Mouse (Mus musculus) ES-CJ7 (cell line): Measurements from ENCODE around the gene Iba57.
"Not testable (repeated sequence)": the region's sequence is repeated elsewhere in the genome, so short reads cannot be mapped to it uniquely, and the experiment has no call there.

Experiments used
- DNase-seq: peaks from one replicate; pipeline ENCODE4 v3.0.0; 2011; ENCODE audit warnings: low read depth, low spot score

Iba57 gene

GRCm38 (mm10) chr11:59163255-59164236, at the start of gene Iba57:
TSS of gene Iba57 (minus strand) at chr11:59163739.
- DNase-seq: peak; percentile 100

GRCm38 (mm10) chr11:59212892-59213494, 49.5 kb upstream of the Iba57 start:
- no peak for DNase-seq

GRCm38 (mm10) chr11:59212320-59212719, 48.8 kb upstream of the Iba57 start:
- DNase-seq: not testable (repeated sequence)

- not testable (repeated sequence) for DNase-seq
These were observed 48.0 kb upstream of the Iba57 start for GRCm38 (mm10) chr11:59211561-59211960.

- DNase-seq: no peak
These were observed 46.5 kb upstream of the Iba57 start for GRCm38 (mm10) chr11:59210020-59210419.

GRCm38 (mm10) chr11:59209580-59209979, 46.0 kb upstream of the Iba57 start:
- DNase-seq: no peak

- peak; percentile 82 for DNase-seq
These were observed 45.5 kb upstream of the Iba57 start for GRCm38 (mm10) chr11:59209003-59209441.

- peak; percentile 96 for DNase-seq
These were observed 44.8 kb upstream of the Iba57 start, which contains the start of gene 2310033P09Rik for GRCm38 (mm10) chr11:59208153-59208831. TSS of gene 2310033P09Rik (plus strand) at chr11:59208321.

- peak; percentile 89 for DNase-seq
These were observed 38.8 kb upstream of the Iba57 start, which contains the start of gene Mrpl55 for GRCm38 (mm10) chr11:59202081-59202995. TSS of gene Mrpl55 (plus strand) at chr11:59202486.

- no peak for DNase-seq
These were observed 37.9 kb upstream of the Iba57 start for GRCm38 (mm10) chr11:59201216-59202002.

- no peak for DNase-seq
These were observed 32.7 kb upstream of the Iba57 start for GRCm38 (mm10) chr11:59196230-59196629.

- DNase-seq: no peak
These were observed 28.5 kb upstream of the Iba57 start, which contains the start of gene Guk1 for GRCm38 (mm10) chr11:59192059-59192386. TSS of gene Guk1 (minus strand) at chr11:59192212.

- DNase-seq: peak; percentile 93
These were observed 27.9 kb upstream of the Iba57 start for GRCm38 (mm10) chr11:59191231-59192058.

GRCm38 (mm10) chr11:59187706-59188105, 24.2 kb upstream of the Iba57 start:
- DNase-seq: no peak

GRCm38 (mm10) chr11:59185490-59185889, 22.0 kb upstream of the Iba57 start:
- DNase-seq: no peak

- DNase-seq: peak; percentile 48
These were observed 20.3 kb upstream of the Iba57 start for GRCm38 (mm10) chr11:59183821-59184220.

- no peak for DNase-seq
These were observed 19.4 kb upstream of the Iba57 start, which contains the start of gene Gjc2 for GRCm38 (mm10) chr11:59182864-59183331. TSS of gene Gjc2 (minus strand) at chr11:59183213.

GRCm38 (mm10) chr11:59176921-59177320, 13.4 kb upstream of the Iba57 start:
- no peak for DNase-seq

GRCm38 (mm10) chr11:59176475-59176874, 12.9 kb upstream of the Iba57 start:
- DNase-seq: no peak
